11 mouse cellular contexts compared by ENCODE assay signal in genomic region chr9:107607653-107608245, GRCm38 (mm10). TPM values are rescaled to one million over a fixed set of nuclear protein-coding genes. Genes with fewer than 3 reads are reported as not detected.
DNase-seq lines count a peak whose midpoint lies in the region; ATAC-seq lines count a peak whose summit lies in the region.
"Had no signal": no experiment of that assay in that cellular context is flagged by ENCODE, and none has a peak within 500 bp of the region (broad histone marks: within the 10 kb centered on the region; RNA-seq: fewer than 3 reads in every experiment).

No protein-coding gene starts in this region.

- WGBS in heart, embryonic 16.5 days: 26% methylated on average over 9 of the region's 9 CpGs
- WGBS in neural tube, embryonic 13.5 days: 62% methylated on average over 9 of the region's 9 CpGs
- WGBS in midbrain, embryonic 13.5 days: 60% methylated on average over 9 of the region's 9 CpGs

- H3K27me3 ChIP-seq in heart, embryonic 16.5 days (ENCODE audit: control insufficient read depth, insufficient read depth, low read length): no peaks in the 10 kb centered on the region
- H3K27me3 ChIP-seq in neural tube, embryonic 13.5 days: no peaks in the 10 kb centered on the region
- no peaks in the 10 kb centered on the region for H3K27me3 ChIP-seq in midbrain, embryonic 13.5 days

- ATAC-seq in heart, embryonic 16.5 days (replicated peaks; ENCODE audit: extremely low read depth, insufficient read depth, low FRiP score): no peak
- no peak for ATAC-seq in neural tube, embryonic 13.5 days (ENCODE audit: low read depth)
- ATAC-seq in midbrain, embryonic 13.5 days: no peak

- no peaks in the 10 kb centered on the region for H3K9me3 ChIP-seq in heart, embryonic 16.5 days (replicated peaks; ENCODE audit: control insufficient read depth, low read length)
- no peaks in the 10 kb centered on the region for H3K9me3 ChIP-seq in neural tube, embryonic 13.5 days
- H3K9me3 ChIP-seq in midbrain, embryonic 13.5 days: no peaks in the 10 kb centered on the region
- H3K9me3 ChIP-seq: liver, embryonic 15.5 days had no signal

- intact Hi-C loops in gastrocnemius, postnatal 14 days (cut with DNase I; ENCODE audit: low total_unique reads): no loop called here

- H3K27ac ChIP-seq in heart, embryonic 16.5 days (ENCODE audit: low read length): peak overlapping the region; percentile 75
- H3K27ac ChIP-seq in neural tube, embryonic 13.5 days (replicated peaks): 0 out of 2 replicates have a peak overlapping the region, but pooled peaks have one; percentile 2
- no peak overlapping the region for H3K27ac ChIP-seq in midbrain, embryonic 13.5 days
- H3K27ac ChIP-seq: liver, embryonic 15.5 days had no signal

- peak overlapping the region; percentile 11; the same call in 1 of the 2 replicates for H3K4me3 ChIP-seq in heart, embryonic 16.5 days (ENCODE audit: low read length)
- no peak overlapping the region for H3K4me3 ChIP-seq in neural tube, embryonic 13.5 days
- no peak overlapping the region for H3K4me3 ChIP-seq in midbrain, embryonic 13.5 days (replicated peaks)
- H3K4me3 ChIP-seq: liver, embryonic 15.5 days had no signal

- no peaks in the 10 kb centered on the region for H3K36me3 ChIP-seq in heart, embryonic 16.5 days (ENCODE audit: control insufficient read depth, insufficient read depth)
- no peaks in the 10 kb centered on the region for H3K36me3 ChIP-seq in neural tube, embryonic 13.5 days
- H3K36me3 ChIP-seq in midbrain, embryonic 13.5 days: no peaks in the 10 kb centered on the region
- H3K36me3 ChIP-seq: liver, embryonic 15.5 days had no signal

- no peak for DNase-seq in heart, postnatal 4 days
- no peak for DNase-seq in neural tube, embryonic 10.5 days (ENCODE audit: extremely low spot score, low spot score)
- peak; percentile 52 to 57 for DNase-seq in kidney, postnatal 36 days
- no peak for DNase-seq in cerebellum, postnatal 36 days
- DNase-seq in gastrocnemius, postnatal 14 days: no peak
- DNase-seq: right cerebral cortex, postnatal 25 days; thymus, postnatal 14 days had no signal

- H3K4me1 ChIP-seq in heart, embryonic 16.5 days (ENCODE audit: control insufficient read depth, insufficient read depth, low read length): peaks cover 58% of the 10 kb centered on the region
- peaks cover 76% of the 10 kb centered on the region for H3K4me1 ChIP-seq in neural tube, embryonic 13.5 days (replicated peaks)
- peaks cover 66% of the 10 kb centered on the region for H3K4me1 ChIP-seq in midbrain, embryonic 13.5 days (replicated peaks)

- peak overlapping the region; percentile 60 for H3K4me2 ChIP-seq in heart, embryonic 16.5 days (ENCODE audit: low read depth, low read length)
- H3K4me2 ChIP-seq in neural tube, embryonic 13.5 days: no peak overlapping the region
- no peak overlapping the region for H3K4me2 ChIP-seq in midbrain, embryonic 13.5 days (replicated peaks)

- peak overlapping the region; percentile 66 for H3K9ac ChIP-seq in heart, embryonic 16.5 days (ENCODE audit: low read length)
- 0 out of 2 replicates have a peak overlapping the region, but pooled peaks have one; percentile 5 for H3K9ac ChIP-seq in neural tube, embryonic 13.5 days
- no peak overlapping the region for H3K9ac ChIP-seq in midbrain, embryonic 13.5 days (replicated peaks)
- H3K9ac ChIP-seq: liver, embryonic 15.5 days had no signal

RNA-seq across cellular contexts. Expression of gene Sema3b, which starts 1.3 kb away (rescaled TPM):
- 11.0 and 12.0 TPM in 2 replicates for polyA plus RNA-seq in heart, embryonic 16.5 days (2015; fragmentation: Nextera tagmentation; extraction: Ambion mirVana)
- total RNA-seq in heart, postnatal 4 days (2021): 10 to 100 TPM; 16.2 to 18.8 TPM
- polyA plus RNA-seq in neural tube, embryonic 13.5 days (2015; fragmentation: Nextera tagmentation; extraction: Ambion mirVana): 6.5 and 9.0 TPM in 2 replicates
- total RNA-seq in gastrocnemius, postnatal 14 days (2021): 10 to 100 TPM; 27.6 to 35.2 TPM
- polyA plus RNA-seq in midbrain, embryonic 13.5 days (2015; fragmentation: Nextera tagmentation; extraction: Ambion mirVana): 2.3 and 2.7 TPM in 2 replicates

RNA-seq across cellular contexts. Expression of gene Ifrd2, which starts 20.3 kb away (rescaled TPM):
- 45.7 and 46.5 TPM in 2 replicates for polyA plus RNA-seq in heart, embryonic 16.5 days (2015; fragmentation: Nextera tagmentation; extraction: Ambion mirVana)
- total RNA-seq in heart, postnatal 4 days (2021): 10 to 100 TPM; 41.6 to 44.4 TPM
- 13.5 and 17.4 TPM in 2 replicates for polyA plus RNA-seq in neural tube, embryonic 13.5 days (2015; fragmentation: Nextera tagmentation; extraction: Ambion mirVana)
- total RNA-seq in gastrocnemius, postnatal 14 days (2021): 10 to 100 TPM; 33.5 to 42.7 TPM
- polyA plus RNA-seq in midbrain, embryonic 13.5 days (2015; fragmentation: Nextera tagmentation; extraction: Ambion mirVana): 13.5 and 14.7 TPM in 2 replicates

RNA-seq across cellular contexts. Expression of gene Hyal3, which starts 27.1 kb away (rescaled TPM):
- 0.54 and 0.69 TPM in 2 replicates for polyA plus RNA-seq in heart, embryonic 16.5 days (2015; fragmentation: Nextera tagmentation; extraction: Ambion mirVana)
- total RNA-seq in heart, postnatal 4 days (2021): 1 to 10 TPM in 1 of 2 experiments, under 1 TPM in 1; 0.74 to 1.1 TPM
- polyA plus RNA-seq in neural tube, embryonic 13.5 days (2015; fragmentation: Nextera tagmentation; extraction: Ambion mirVana): 1.9 and 2.0 TPM in 2 replicates
- under 1 TPM; 0.23 to 0.49 TPM for total RNA-seq in gastrocnemius, postnatal 14 days (2021)
- 1.1 and 1.8 TPM in 2 replicates for polyA plus RNA-seq in midbrain, embryonic 13.5 days (2015; fragmentation: Nextera tagmentation; extraction: Ambion mirVana)

RNA-seq across cellular contexts. Expression of gene Gnai2, which starts 27.4 kb away (rescaled TPM):
- 419 and 458 TPM in 2 replicates for polyA plus RNA-seq in heart, embryonic 16.5 days (2015; fragmentation: Nextera tagmentation; extraction: Ambion mirVana)
- 100 to 1,000 TPM; 462 to 469 TPM for total RNA-seq in heart, postnatal 4 days (2021)
- polyA plus RNA-seq in neural tube, embryonic 13.5 days (2015; fragmentation: Nextera tagmentation; extraction: Ambion mirVana): 350 and 384 TPM in 2 replicates
- 100 to 1,000 TPM; 139 to 152 TPM for total RNA-seq in gastrocnemius, postnatal 14 days (2021)
- polyA plus RNA-seq in midbrain, embryonic 13.5 days (2015; fragmentation: Nextera tagmentation; extraction: Ambion mirVana): 399 and 416 TPM in 2 replicates

RNA-seq across cellular contexts. Expression of gene Naa80, which starts 29.1 kb away (rescaled TPM):
- 15.1 and 19.2 TPM in 2 replicates for polyA plus RNA-seq in heart, embryonic 16.5 days (2015; fragmentation: Nextera tagmentation; extraction: Ambion mirVana)
- 10 to 100 TPM; 12.2 to 12.4 TPM for total RNA-seq in heart, postnatal 4 days (2021)
- polyA plus RNA-seq in neural tube, embryonic 13.5 days (2015; fragmentation: Nextera tagmentation; extraction: Ambion mirVana): 15.9 and 19.0 TPM in 2 replicates
- total RNA-seq in gastrocnemius, postnatal 14 days (2021): 10 to 100 TPM; 12.0 TPM
- 16.5 and 19.1 TPM in 2 replicates for polyA plus RNA-seq in midbrain, embryonic 13.5 days (2015; fragmentation: Nextera tagmentation; extraction: Ambion mirVana)

Comparison
In these comparisons a context has a peak if more than half of its experiments do, and no peak if none do; other contexts are left out.
1. DNase-seq: peak in kidney, postnatal 36 days (2 of 2); none in heart, postnatal 4 days (single experiment), neural tube, embryonic 10.5 days (single experiment), cerebellum, postnatal 36 days (0 of 2) and gastrocnemius, postnatal 14 days (single experiment).